Mouse (Mus musculus) stomach, embryonic 16.5 days (tissue): ENCODE measurements around the gene Zfp36l1. TPM values are rescaled to one million over a fixed set of nuclear protein-coding genes. Genes with fewer than 3 reads are reported as not detected.
A peak's percentile ranks its signal among the peaks of the same experiment; 100 is the strongest.

Source experiments
- ATAC-seq: fragments of 200-750 bp; cut with Nextera tagmentation; 2 replicates; pipeline ENCODE4 v1.8.0; 2017; ENCODE audit warnings: moderate number of reproducible peaks, moderate TSS enrichment; ENCODE audit not compliant: insufficient read depth, low FRiP score
- H3K27ac ChIP-seq: fragments of 300-500 bp; sonication (generic); 2 replicates; pipeline ENCODE4 v1.5.1; 2014; ENCODE audit warnings: low read length
- H3K27me3 ChIP-seq: fragments of 300-500 bp; sonication (generic); 2 replicates; pipeline ENCODE4 v1.6.1; 2014; ENCODE audit warnings: low read length, control low read depth, mixed read lengths; ENCODE audit not compliant: control insufficient read depth, insufficient read depth
- H3K36me3 ChIP-seq: fragments of 300-500 bp; sonication (generic); 2 replicates; pipeline ENCODE4 v1.6.1; 2014; ENCODE audit warnings: low read length; ENCODE audit not compliant: control insufficient read depth, insufficient read depth
- H3K4me1 ChIP-seq: fragments of 300-500 bp; sonication (generic); 2 replicates; pipeline ENCODE4 v1.6.1; 2014; ENCODE audit warnings: low read length, control low read depth, mixed read lengths; ENCODE audit not compliant: control insufficient read depth, insufficient read depth
- H3K4me2 ChIP-seq: fragments of 300-500 bp; sonication (generic); 2 replicates; pipeline ENCODE4 v1.6.1; 2014; ENCODE audit warnings: low read depth, low read length, mixed read lengths
- H3K4me3 ChIP-seq: fragments of 300-500 bp; sonication (generic); replicated peaks from 2 replicates; pipeline ENCODE4 v1.5.1; 2014; ENCODE audit warnings: mild to moderate bottlenecking, low read length
- H3K9ac ChIP-seq: fragments of 300-500 bp; sonication (generic); 2 replicates; pipeline ENCODE4 v1.6.1; 2014; ENCODE audit warnings: low read length
- H3K9me3 ChIP-seq: fragments of 300-500 bp; sonication (generic); replicated peaks from 2 replicates; pipeline ENCODE4 v1.6.1; 2016; ENCODE audit warnings: low read length, control low read depth; ENCODE audit not compliant: control insufficient read depth
- WGBS: fragments of 180-500 bp; shearing (Covaris S2); extraction: QIAGEN DNeasy Blood & Tissue Kit; methylation state at CpG from one replicate; pipeline ENCODE4 v1.1.7; 2014; 5-methylcytosine and 5-hydroxymethylcytosine counted together
- polyA plus RNA-seq: library from polyadenylated mRNA; unstranded; fragments of >200 nt; fragmentation: Nextera tagmentation; extraction: Ambion mirVana; gene quantifications from 2 replicates; pipeline ENCODE4 v1.2.1, GENCODE M21; 2015

Zfp36l1 gene
- polyA plus RNA-seq, 1 experiment from 2014 or later: 137 TPM

- Histone ChIP-seq H3K36me3 (peaks cover 5% of the 10 kb centered on the region; the same call in 1 of the 2 replicates), H3K4me1 (peaks cover 46% of the 10 kb centered on the region), H3K4me2 (no peak overlapping the region), H3K9me3 (no peaks in the 10 kb centered on the region), H3K27me3 (no peaks in the 10 kb centered on the region), H3K4me3 (no peak overlapping the region), H3K9ac (peak overlapping the region; percentile 38; the same call in 1 of the 2 replicates), H3K27ac (peak overlapping the region; percentile 89)
- WGBS: 45% methylated on average over 3 of the region's 3 CpGs
- no peak for ATAC-seq
These were observed 11.4 kb upstream of the Zfp36l1 start for GRCm38 (mm10) chr12:80124211-80124610.

- WGBS: 19% methylated on average over 4 of the region's 4 CpGs
- no peaks in the 10 kb centered on the region for H3K9me3 ChIP-seq
- peaks cover 5% of the 10 kb centered on the region; the same call in 1 of the 2 replicates for H3K36me3 ChIP-seq
- no peaks in the 10 kb centered on the region for H3K27me3 ChIP-seq
- ATAC-seq: peak; percentile 83
- H3K4me1 ChIP-seq: peaks cover 45% of the 10 kb centered on the region
- peak overlapping the region; percentile 89 for H3K27ac ChIP-seq
- H3K4me2 ChIP-seq: no peak overlapping the region
- peak overlapping the region; percentile 27 for H3K9ac ChIP-seq
- no peak overlapping the region for H3K4me3 ChIP-seq
These were observed 10.5 kb upstream of the Zfp36l1 start for GRCm38 (mm10) chr12:80123227-80123803.

GRCm38 (mm10) chr12:80121438-80121837, 8.6 kb upstream of the Zfp36l1 start:
- no peak overlapping the region for H3K4me3 ChIP-seq
- H3K9ac ChIP-seq: no peak overlapping the region; the same call in 1 of the 2 replicates
- 54% methylated on average over 1 of the region's 1 CpGs for WGBS
- ATAC-seq: no peak
- H3K4me1 ChIP-seq: peaks cover 54% of the 10 kb centered on the region
- peaks cover 5% of the 10 kb centered on the region; the same call in 1 of the 2 replicates for H3K36me3 ChIP-seq
- peak overlapping the region; percentile 89 for H3K27ac ChIP-seq
- no peak overlapping the region for H3K4me2 ChIP-seq
- no peaks in the 10 kb centered on the region for H3K9me3 ChIP-seq
- no peaks in the 10 kb centered on the region for H3K27me3 ChIP-seq

- peaks cover 5% of the 10 kb centered on the region; the same call in 1 of the 2 replicates for H3K36me3 ChIP-seq
- H3K4me1 ChIP-seq: peaks cover 42% of the 10 kb centered on the region
- no peak overlapping the region for H3K9ac ChIP-seq
- H3K4me2 ChIP-seq: no peak overlapping the region
- no peak for ATAC-seq
- H3K4me3 ChIP-seq: no peak overlapping the region
- H3K9me3 ChIP-seq: no peaks in the 10 kb centered on the region
- WGBS: 70% methylated on average over 1 of the region's 1 CpGs
- no peaks in the 10 kb centered on the region for H3K27me3 ChIP-seq
- no peak overlapping the region for H3K27ac ChIP-seq
These were observed 5.8 kb upstream of the Zfp36l1 start for GRCm38 (mm10) chr12:80118588-80118987.

GRCm38 (mm10) chr12:80116206-80117112, 3.6 kb upstream of the Zfp36l1 start:
- Histone ChIP-seq H3K36me3 (peaks cover 5% of the 10 kb centered on the region; the same call in 1 of the 2 replicates), H3K9me3 (no peaks in the 10 kb centered on the region), H3K4me1 (peaks cover 21% of the 10 kb centered on the region), H3K9ac (peak overlapping the region; percentile 85), H3K27me3 (no peaks in the 10 kb centered on the region), H3K27ac (peak overlapping the region; percentile 100), H3K4me3 (peak overlapping the region; percentile 85), H3K4me2 (peak overlapping the region; percentile 90)
- ATAC-seq: no peak
- 38% methylated on average over 18 of the region's 18 CpGs for WGBS

GRCm38 (mm10) chr12:80115863-80116194, 3.0 kb upstream of the Zfp36l1 start:
- no peak for ATAC-seq
- H3K4me1 ChIP-seq: peaks cover 20% of the 10 kb centered on the region

GRCm38 (mm10) chr12:80115142-80115862, 2.5 kb upstream of the Zfp36l1 start:
- peak overlapping the region; percentile 100 for H3K27ac ChIP-seq
- H3K27me3 ChIP-seq: no peaks in the 10 kb centered on the region
- H3K9ac ChIP-seq: peak overlapping the region; percentile 85
- H3K36me3 ChIP-seq: peaks cover 3% of the 10 kb centered on the region; the same call in 1 of the 2 replicates
- no peaks in the 10 kb centered on the region for H3K9me3 ChIP-seq
- peak; percentile 70 for ATAC-seq
- H3K4me1 ChIP-seq: peaks cover 20% of the 10 kb centered on the region
- peak overlapping the region; percentile 85 for H3K4me3 ChIP-seq
- WGBS: under 1% methylated on average over 71 of the region's 71 CpGs
- peak overlapping the region; percentile 90 for H3K4me2 ChIP-seq

More at GRCm38 (mm10) chr12:80115863-80116194, 3.0 kb upstream of the Zfp36l1 start:
- Histone ChIP-seq H3K4me2 (peak overlapping the region; percentile 90), H3K36me3 (peaks cover 5% of the 10 kb centered on the region; the same call in 1 of the 2 replicates), H3K9me3 (no peaks in the 10 kb centered on the region), H3K27ac (peak overlapping the region; percentile 100), H3K27me3 (no peaks in the 10 kb centered on the region), H3K4me3 (peak overlapping the region; percentile 85), H3K9ac (peak overlapping the region; percentile 85)
- under 1% methylated on average over 27 of the region's 30 CpGs for WGBS

- H3K36me3 ChIP-seq: peaks cover 7% of the 10 kb centered on the region; the same call in 1 of the 2 replicates
- peaks cover 20% of the 10 kb centered on the region for H3K4me1 ChIP-seq
- H3K27ac ChIP-seq: peak overlapping the region; percentile 100
- H3K9me3 ChIP-seq: no peaks in the 10 kb centered on the region
- ATAC-seq: no peak
- H3K4me2 ChIP-seq: peak overlapping the region; percentile 90
- peak overlapping the region; percentile 85 for H3K9ac ChIP-seq
- H3K4me3 ChIP-seq: peak overlapping the region; percentile 85
- no peaks in the 10 kb centered on the region for H3K27me3 ChIP-seq
- WGBS: under 1% methylated on average over 8 of the region's 8 CpGs
These were observed 2.0 kb upstream of the Zfp36l1 start for GRCm38 (mm10) chr12:80114892-80115141.
